Mouse (Mus musculus) forebrain, embryonic 11.5 days (tissue): ENCODE data around the gene Tubb5. TPM values are rescaled to one million over a fixed set of nuclear protein-coding genes. Genes with fewer than 3 reads are reported as not detected.
A peak's percentile ranks its signal among the peaks of the same experiment; 100 is the strongest.
"Not testable (repeated sequence)": the region's sequence is repeated elsewhere in the genome, so short reads cannot be mapped to it uniquely, and the experiment has no call there.

ENCODE experiments used
- ATAC-seq: fragments of 200-750 bp; cut with Nextera tagmentation; replicated peaks from 2 replicates; pipeline ENCODE4 v1.8.0; 2017; ENCODE audit warnings: moderate TSS enrichment; ENCODE audit not compliant: low FRiP score
- DNase-seq: peaks from one replicate; pipeline ENCODE4 v3.0.0-alpha.2; 2017; ENCODE audit warnings: low spot score
- H3K27ac ChIP-seq: fragments of 300-500 bp; sonication (generic); 2 replicates; pipeline ENCODE4 v1.5.1; 2014; ENCODE audit warnings: low read depth, low read length
- H3K27me3 ChIP-seq: fragments of 300-500 bp; sonication (generic); 2 replicates; pipeline ENCODE4 v1.6.1; 2014; ENCODE audit warnings: mild to moderate bottlenecking, low read length, mixed read lengths; ENCODE audit not compliant: control insufficient read depth, insufficient read depth
- H3K36me3 ChIP-seq: fragments of 300-500 bp; sonication (generic); 2 replicates; pipeline ENCODE4 v1.6.1; 2014; ENCODE audit warnings: mild to moderate bottlenecking, low read length, moderate library complexity, mixed read lengths; ENCODE audit not compliant: control insufficient read depth, insufficient read depth
- H3K4me1 ChIP-seq: fragments of 300-500 bp; sonication (generic); replicated peaks from 2 replicates; pipeline ENCODE4 v1.6.1; 2014; ENCODE audit warnings: low read length, mixed read lengths; ENCODE audit not compliant: control insufficient read depth, insufficient read depth
- H3K4me2 ChIP-seq: fragments of 300-500 bp; sonication (generic); 2 replicates; pipeline ENCODE4 v1.6.1; 2014; ENCODE audit warnings: low read depth, mild to moderate bottlenecking, low read length, moderate library complexity, mixed read lengths; ENCODE audit not compliant: severe bottlenecking
- H3K4me3 ChIP-seq: fragments of 300-500 bp; sonication (generic); 2 replicates; pipeline ENCODE4 v1.5.1; 2014; ENCODE audit warnings: low read depth, low read length
- H3K9ac ChIP-seq: fragments of 300-500 bp; sonication (generic); 2 replicates; pipeline ENCODE4 v1.6.1; 2014; ENCODE audit warnings: low read length
- H3K9me3 ChIP-seq: fragments of 300-500 bp; sonication (generic); 2 replicates; pipeline ENCODE4 v1.6.1; 2016; ENCODE audit warnings: low read length, mixed read lengths; ENCODE audit not compliant: control insufficient read depth
- WGBS: fragments of 180-500 bp; shearing (Covaris S2); extraction: QIAGEN DNeasy Blood & Tissue Kit; methylation state at CpG from one replicate; pipeline ENCODE4 v1.1.7; 2014; 5-methylcytosine and 5-hydroxymethylcytosine counted together
- polyA plus RNA-seq: library from polyadenylated mRNA; unstranded; fragments of >200 nt; fragmentation: Nextera tagmentation; extraction: Ambion mirVana; gene quantifications from 2 replicates; pipeline ENCODE4 v1.2.1, GENCODE M21; 2014

Gene Tubb5
- polyA plus RNA-seq, 1 experiment from 2014 or later, result 1,583 TPM

DNA sequence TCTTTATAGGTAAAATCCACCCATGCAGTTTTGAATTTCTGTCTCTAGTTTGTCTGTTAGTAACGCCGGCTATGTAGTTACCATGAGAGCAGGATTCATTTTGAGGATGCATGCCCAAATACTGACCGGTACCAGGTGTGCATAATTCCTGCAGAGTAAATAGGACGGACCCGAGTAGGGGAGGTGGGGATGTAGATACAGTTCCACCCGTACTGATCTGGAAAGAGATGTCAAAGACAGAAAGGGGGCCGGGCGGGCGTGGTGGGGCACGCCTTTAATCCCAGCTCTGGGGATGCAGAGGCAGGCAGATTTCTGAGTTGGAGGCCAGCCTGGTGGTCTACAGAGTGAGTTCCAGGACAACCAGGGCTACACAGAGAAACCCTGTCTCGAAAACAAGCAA, 3.9 kb upstream of the Tubb5 start:
- peak overlapping the region; percentile 76 for H3K9ac ChIP-seq
- H3K4me3 ChIP-seq, result peak overlapping the region; percentile 42
- peak overlapping the region; percentile 48 for H3K4me2 ChIP-seq
- H3K4me1 ChIP-seq, result peaks cover 5% of the 10 kb centered on the region
- no peaks in the 10 kb centered on the region for H3K9me3 ChIP-seq
- 23% methylated on average over 11 of the region's 11 CpGs for WGBS
- peaks cover 7% of the 10 kb centered on the region; the same call in 1 of the 2 replicates for H3K36me3 ChIP-seq
- peak overlapping the region; percentile 79 for H3K27ac ChIP-seq
- H3K27me3 ChIP-seq, result no peaks in the 10 kb centered on the region
- no peak for ATAC-seq
- DNase-seq, result no peak

DNA sequence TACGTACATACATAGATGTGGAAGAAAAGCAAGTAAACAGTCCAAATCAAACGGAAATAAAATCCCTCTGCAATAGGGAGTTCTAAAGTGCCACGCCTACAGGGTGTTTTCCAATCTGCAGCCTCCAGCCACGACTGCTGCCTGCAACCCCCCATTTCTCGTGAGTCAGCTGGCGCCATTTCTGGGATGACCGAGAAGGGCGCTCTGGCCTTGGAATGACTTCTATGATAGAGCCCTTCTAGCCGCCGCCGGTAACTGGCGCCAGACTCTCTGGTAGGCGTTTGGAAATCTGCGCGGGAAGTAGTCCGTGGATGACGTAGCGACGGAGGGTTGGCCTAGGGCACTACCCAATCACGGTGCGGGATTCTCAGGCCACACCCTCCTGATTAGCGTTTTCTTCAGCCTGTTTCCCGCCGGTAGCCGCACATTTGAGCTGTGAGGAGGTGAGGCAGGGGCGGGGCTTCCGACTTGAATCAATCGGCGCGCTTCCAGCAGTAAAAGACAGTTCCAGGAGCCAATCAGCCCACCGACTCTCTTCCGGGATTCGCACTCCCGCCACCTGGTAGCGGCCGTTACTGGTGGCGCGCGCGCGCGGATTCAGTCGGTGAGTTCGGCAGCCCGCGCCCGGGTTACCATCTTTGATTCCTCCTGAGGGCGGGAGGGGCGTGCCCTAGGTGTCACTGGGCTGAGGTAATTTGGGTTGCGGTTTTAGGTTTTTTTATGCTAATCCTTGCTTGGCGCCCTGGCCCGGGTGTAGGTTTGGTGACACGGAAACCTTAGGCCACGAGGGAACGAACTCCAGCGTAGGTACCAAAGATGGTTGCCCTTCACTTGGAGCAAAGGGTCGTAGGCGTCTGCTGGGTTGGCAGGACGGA, 3.2 kb upstream of the Tubb5 start, which contains the start of gene Mdc1:
Gene Mdc1, plus strand, starts transcription at position 440 of the 875 bp plus-strand sequence.
- ATAC-seq, result peak; percentile 89
- Histone ChIP-seq H3K27ac (peak within 1 kb of the TSS; percentile 79), H3K27me3 (no peaks in the 10 kb centered on the region), H3K4me1 (peaks cover 5% of the 10 kb centered on the region), H3K4me2 (peak within 1 kb of the TSS; percentile 48), H3K36me3 (peaks cover 10% of the 10 kb centered on the region; the same call in 1 of the 2 replicates), H3K9ac (peak within 1 kb of the TSS; percentile 76), H3K4me3 (peak within 1 kb of the TSS; percentile 42), H3K9me3 (no peaks in the 10 kb centered on the region)
- peak; percentile 99 for DNase-seq
- under 1% methylated on average over 59 of the region's 59 CpGs for WGBS

DNA sequence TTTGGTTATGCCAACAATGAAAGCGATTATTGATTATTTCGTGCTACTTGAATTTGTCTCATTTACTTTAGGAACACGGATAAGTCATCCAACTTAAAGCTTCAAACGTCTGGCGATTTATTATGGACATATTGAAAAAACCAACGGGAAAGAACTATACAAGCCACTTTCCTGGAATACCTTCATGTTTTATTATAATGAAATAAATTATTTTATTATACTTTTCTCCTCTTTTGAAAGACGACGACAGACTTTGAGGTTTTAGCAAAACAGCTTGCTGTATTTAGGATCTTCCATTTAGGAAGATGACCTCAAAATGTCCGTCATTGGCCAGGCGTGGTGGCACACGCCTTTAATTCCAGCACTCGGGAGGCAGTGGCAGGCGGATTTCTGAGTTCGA, 2.5 kb upstream of the Tubb5 start:
- peak overlapping the region; percentile 57; the same call in 1 of the 2 replicates for H3K27ac ChIP-seq
- no peak overlapping the region for H3K9ac ChIP-seq
- DNase-seq (no peak), ATAC-seq (no peak)
- H3K4me3 ChIP-seq, result peak overlapping the region; percentile 42
- peaks cover 10% of the 10 kb centered on the region for H3K4me1 ChIP-seq
- H3K4me2 ChIP-seq, result peak overlapping the region; percentile 41; the same call in 1 of the 2 replicates
- H3K9me3 ChIP-seq, result no peaks in the 10 kb centered on the region
- H3K27me3 ChIP-seq, result no peaks in the 10 kb centered on the region
- 60% methylated on average over 14 of the region's 14 CpGs for WGBS
- H3K36me3 ChIP-seq, result peaks cover 11% of the 10 kb centered on the region; the same call in 1 of the 2 replicates

DNA sequence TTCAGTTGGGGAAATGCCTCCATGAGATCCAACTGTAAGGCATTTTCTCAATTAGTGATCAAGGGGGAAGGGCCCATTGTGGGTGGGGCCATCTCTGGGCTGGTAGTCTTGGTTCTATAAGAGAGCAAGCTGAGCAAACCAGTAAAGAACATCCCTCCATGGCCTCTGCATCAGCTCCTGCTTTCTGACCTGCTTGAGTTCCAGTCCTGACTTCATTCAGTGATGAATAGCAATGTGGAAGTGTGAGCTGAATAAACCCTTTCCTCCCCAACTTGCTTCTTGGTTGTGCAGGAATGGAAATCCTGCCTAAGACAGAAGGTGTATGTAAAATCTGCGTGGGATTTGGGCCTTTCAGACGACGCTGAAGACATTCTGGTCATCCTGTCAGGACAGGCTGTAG, 896 bp upstream of the Tubb5 start:
- H3K4me2 ChIP-seq, result peak overlapping the region; percentile 67
- H3K27ac ChIP-seq, result peak overlapping the region; percentile 97
- DNase-seq, H3K27me3 ChIP-seq, H3K9me3 ChIP-seq, ATAC-seq: not testable (repeated sequence)
- H3K36me3 ChIP-seq, result peaks cover 18% of the 10 kb centered on the region
- H3K4me3 ChIP-seq, result peak overlapping the region; percentile 76
- peak overlapping the region; percentile 94 for H3K9ac ChIP-seq
- H3K4me1 ChIP-seq, result peaks cover 20% of the 10 kb centered on the region
- 47% methylated on average over 3 of the region's 3 CpGs for WGBS

DNA sequence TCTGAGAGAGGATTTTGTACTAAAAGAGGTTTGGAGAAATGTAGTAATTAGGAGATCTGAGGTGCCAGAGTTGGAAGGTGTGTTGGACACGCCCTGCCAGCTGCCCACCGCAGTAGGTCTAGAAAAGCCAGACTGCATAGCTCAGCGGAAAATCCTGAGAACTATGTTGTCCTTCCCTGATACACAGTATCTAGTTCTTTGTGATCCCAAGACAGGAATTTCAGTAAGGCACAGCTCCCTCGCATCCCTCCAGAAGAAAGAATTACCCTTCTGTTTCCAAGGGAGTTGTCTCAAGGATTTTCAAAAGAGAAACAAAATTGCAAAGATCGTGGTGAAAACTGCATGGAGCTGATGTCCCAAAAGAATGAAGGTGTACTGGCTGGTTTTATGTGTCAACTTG, 464 bp upstream of the Tubb5 start:
- Histone ChIP-seq H3K27me3 (no peaks in the 10 kb centered on the region), H3K27ac (peak overlapping the region; percentile 97), H3K9ac (peak overlapping the region; percentile 94), H3K36me3 (peaks cover 20% of the 10 kb centered on the region), H3K4me1 (peaks cover 20% of the 10 kb centered on the region), H3K9me3 (no peaks in the 10 kb centered on the region), H3K4me2 (peak overlapping the region; percentile 67), H3K4me3 (peak overlapping the region; percentile 76)
- 3% methylated on average over 5 of the region's 5 CpGs for WGBS
- no peak; the same call in 1 of the 2 replicates for ATAC-seq
- DNase-seq, result no peak

DNA sequence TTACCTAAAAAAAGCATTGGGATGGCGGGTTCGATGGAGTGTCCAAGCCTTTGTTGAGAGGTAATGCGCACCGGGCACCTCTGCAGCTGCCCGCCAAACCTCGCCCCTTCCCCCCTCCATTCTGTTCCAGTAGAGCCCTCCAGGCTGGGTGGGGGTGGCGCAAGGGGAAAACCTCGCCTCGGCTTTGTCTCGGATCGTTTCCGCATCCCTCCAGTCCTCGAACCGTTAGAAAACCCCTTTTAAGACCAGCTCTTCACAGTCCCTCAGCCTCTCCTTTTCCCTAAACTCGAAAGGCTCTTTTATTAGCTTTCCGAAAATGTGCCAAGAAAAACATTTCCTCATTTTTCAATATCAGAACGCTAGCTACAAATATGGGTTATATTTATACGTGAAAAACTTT, 619 bp downstream of the Tubb5 start:
- WGBS, result under 1% methylated on average over 18 of the region's 18 CpGs
- peak overlapping the region; percentile 83; the same call in 1 of the 2 replicates for H3K4me2 ChIP-seq
- ATAC-seq, result peak; percentile 18; the same call in 1 of the 2 replicates

DNA sequence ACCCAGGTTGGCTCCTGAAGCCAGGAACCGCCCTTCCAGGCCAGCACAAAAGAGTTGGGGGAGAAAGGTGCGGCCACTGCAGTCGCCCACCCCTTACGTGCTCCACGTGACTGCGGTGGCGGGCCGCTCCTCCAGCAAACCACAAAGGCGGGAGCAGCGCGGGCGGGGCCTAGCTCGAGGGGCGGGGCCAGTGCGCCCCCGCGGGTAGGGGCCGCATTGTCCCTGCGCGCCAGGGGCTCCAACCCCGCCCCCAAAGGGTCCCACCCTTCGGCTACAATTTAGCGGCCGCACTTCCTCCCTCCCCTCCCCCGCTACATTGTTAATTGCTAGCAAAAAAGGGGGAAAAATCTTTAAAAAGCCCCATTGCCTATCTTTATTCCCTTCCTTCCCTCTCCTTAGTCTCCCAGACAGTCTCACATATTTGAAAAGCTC, 1.1 kb downstream of the Tubb5 start:
- H3K27ac ChIP-seq, result peak overlapping the region; percentile 97
- peaks cover 18% of the 10 kb centered on the region for H3K4me1 ChIP-seq
- peak; percentile 98 for DNase-seq
- H3K9me3 ChIP-seq, result no peaks in the 10 kb centered on the region
- H3K36me3 ChIP-seq, result peaks cover 24% of the 10 kb centered on the region
- peak overlapping the region; percentile 76 for H3K4me3 ChIP-seq
- ATAC-seq, result peak; percentile 42
- H3K9ac ChIP-seq, result peak overlapping the region; percentile 94
- H3K27me3 ChIP-seq, result no peaks in the 10 kb centered on the region
- peak overlapping the region; percentile 83 for H3K4me2 ChIP-seq
- WGBS, result 1% methylated on average over 23 of the region's 25 CpGs

More for the DNA sequence above, 619 bp downstream of the Tubb5 start:
- peak overlapping the region; percentile 94 for H3K9ac ChIP-seq
- no peaks in the 10 kb centered on the region for H3K9me3 ChIP-seq
- peak; percentile 88 for DNase-seq
- no peaks in the 10 kb centered on the region for H3K27me3 ChIP-seq
- H3K27ac ChIP-seq, result peak overlapping the region; percentile 97
- H3K4me1 ChIP-seq, result peaks cover 18% of the 10 kb centered on the region
- H3K36me3 ChIP-seq, result peaks cover 24% of the 10 kb centered on the region
- H3K4me3 ChIP-seq, result peak overlapping the region; percentile 76

DNA sequence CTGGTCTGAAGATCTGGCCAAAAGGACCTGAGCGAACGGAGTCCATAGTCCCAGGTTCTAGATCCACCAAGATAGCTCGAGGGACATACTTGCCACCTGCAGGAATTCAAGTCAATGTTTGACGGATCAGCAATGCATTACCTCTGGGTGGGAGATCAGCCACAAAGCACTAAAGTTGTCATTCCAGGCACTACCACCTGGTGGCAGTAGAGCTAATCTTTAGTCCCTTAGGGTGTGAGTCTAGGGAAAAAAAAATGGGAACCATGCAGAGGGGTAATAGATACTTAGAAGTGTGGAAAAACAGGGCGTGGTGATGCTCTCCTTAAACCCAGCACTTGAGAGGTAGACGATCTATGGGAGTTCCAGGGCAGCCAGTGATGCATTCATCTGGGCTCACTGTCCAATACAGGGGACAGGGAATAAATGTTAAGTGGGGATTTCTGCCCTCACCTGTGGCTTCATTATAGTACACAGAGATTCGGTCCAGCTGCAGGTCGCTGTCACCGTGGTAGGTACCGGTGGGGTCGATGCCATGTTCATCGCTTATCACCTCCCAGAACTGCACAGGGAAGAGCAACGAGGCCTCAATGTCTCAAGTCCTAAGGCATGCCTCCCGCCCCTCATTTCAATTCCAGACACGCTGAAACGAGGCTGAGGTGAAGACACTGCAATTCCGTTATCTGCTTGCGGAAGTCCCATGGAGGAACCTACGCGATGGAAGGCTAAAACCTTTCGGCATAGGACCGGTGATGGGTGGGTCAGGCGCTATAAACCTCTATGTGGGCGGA, 1.7 kb downstream of the Tubb5 start:
- H3K36me3 ChIP-seq, result peaks cover 24% of the 10 kb centered on the region

More for the DNA sequence above, 1.7 kb downstream of the Tubb5 start:
- WGBS, result 9% methylated on average over 24 of the region's 24 CpGs
- no peaks in the 10 kb centered on the region for H3K27me3 ChIP-seq
- peak overlapping the region; percentile 83 for H3K4me2 ChIP-seq
- H3K9ac ChIP-seq, result peak overlapping the region; percentile 94
- ATAC-seq (no peak), DNase-seq (peak; percentile 89)
- H3K9me3 ChIP-seq, result no peaks in the 10 kb centered on the region
- H3K4me3 ChIP-seq, result peak overlapping the region; percentile 76
- peaks cover 18% of the 10 kb centered on the region for H3K4me1 ChIP-seq
- H3K27ac ChIP-seq, result peak overlapping the region; percentile 97
